Mouse (Mus musculus) right cerebral cortex, postnatal 4 days (tissue): Measurements from ENCODE around the gene Dyrk1a.

Source experiments
- DNase-seq: peaks from one replicate; pipeline ENCODE4 v3.0.0-alpha.2; 2022

The Dyrk1a gene

GRCm38 (mm10) chr16:94591536-94591935, 21.7 kb downstream of the Dyrk1a start:
- DNase-seq = no peak

GRCm38 (mm10) chr16:94596633-94597032, 26.8 kb downstream of the Dyrk1a start:
- no peak for DNase-seq

GRCm38 (mm10) chr16:94597640-94598039, 27.8 kb downstream of the Dyrk1a start:
- DNase-seq = no peak

- no peak for DNase-seq
Measured at GRCm38 (mm10) chr16:94599977-94600724, 30.3 kb downstream of the Dyrk1a start.

GRCm38 (mm10) chr16:94601089-94601488, 31.3 kb downstream of the Dyrk1a start:
- no peak for DNase-seq

- no peak for DNase-seq
Measured at GRCm38 (mm10) chr16:94601540-94601953, 31.7 kb downstream of the Dyrk1a start.

GRCm38 (mm10) chr16:94602188-94602587, 32.4 kb downstream of the Dyrk1a start:
- DNase-seq = no peak

- no peak for DNase-seq
Measured at GRCm38 (mm10) chr16:94602730-94603129, 32.9 kb downstream of the Dyrk1a start.

GRCm38 (mm10) chr16:94606169-94606568, 36.4 kb downstream of the Dyrk1a start:
- no peak for DNase-seq

GRCm38 (mm10) chr16:94607468-94607867, 37.7 kb downstream of the Dyrk1a start:
- no peak for DNase-seq

- DNase-seq = no peak
Measured at GRCm38 (mm10) chr16:94608706-94609594, 39.1 kb downstream of the Dyrk1a start.

GRCm38 (mm10) chr16:94612573-94612972, 42.8 kb downstream of the Dyrk1a start:
- no peak for DNase-seq

GRCm38 (mm10) chr16:94617255-94617654, 47.4 kb downstream of the Dyrk1a start:
- no peak for DNase-seq

GRCm38 (mm10) chr16:94618543-94618942, 48.7 kb downstream of the Dyrk1a start:
- DNase-seq = peak; percentile 22

GRCm38 (mm10) chr16:94619301-94619700, 49.5 kb downstream of the Dyrk1a start:
- no peak for DNase-seq

- DNase-seq = no peak
Measured at GRCm38 (mm10) chr16:94624871-94625270, 55.1 kb downstream of the Dyrk1a start.

- no peak for DNase-seq
Measured at GRCm38 (mm10) chr16:94625639-94626038, 55.8 kb downstream of the Dyrk1a start.

- no peak for DNase-seq
Measured at GRCm38 (mm10) chr16:94627736-94628135, 57.9 kb downstream of the Dyrk1a start.

- DNase-seq = no peak
Measured at GRCm38 (mm10) chr16:94628976-94629729, 59.3 kb downstream of the Dyrk1a start.

- no peak for DNase-seq
Measured at GRCm38 (mm10) chr16:94631984-94632383, 62.2 kb downstream of the Dyrk1a start.

- DNase-seq = no peak
Measured at GRCm38 (mm10) chr16:94632424-94632963, 62.7 kb downstream of the Dyrk1a start.

- DNase-seq = no peak
Measured at GRCm38 (mm10) chr16:94633012-94633411, 63.2 kb downstream of the Dyrk1a start.

GRCm38 (mm10) chr16:94637423-94637822, 67.6 kb downstream of the Dyrk1a start:
- DNase-seq = no peak
